Mouse (Mus musculus) erythroblast, embryonic 14.5 days (primary cell): Measurements from ENCODE around the gene Trp73.

Experiments
- GATA1 ChIP-seq: IDR thresholded peaks from 2 replicates; pipeline ENCODE4 v1.6.1; 2012; ENCODE audit warnings: low read length, inconsistent platforms, mixed read lengths
- TAL1 ChIP-seq: IDR thresholded peaks from 3 replicates; pipeline ENCODE4 v1.6.1; 2012; ENCODE audit warnings: low read length, inconsistent platforms, mixed read lengths

DNA sequence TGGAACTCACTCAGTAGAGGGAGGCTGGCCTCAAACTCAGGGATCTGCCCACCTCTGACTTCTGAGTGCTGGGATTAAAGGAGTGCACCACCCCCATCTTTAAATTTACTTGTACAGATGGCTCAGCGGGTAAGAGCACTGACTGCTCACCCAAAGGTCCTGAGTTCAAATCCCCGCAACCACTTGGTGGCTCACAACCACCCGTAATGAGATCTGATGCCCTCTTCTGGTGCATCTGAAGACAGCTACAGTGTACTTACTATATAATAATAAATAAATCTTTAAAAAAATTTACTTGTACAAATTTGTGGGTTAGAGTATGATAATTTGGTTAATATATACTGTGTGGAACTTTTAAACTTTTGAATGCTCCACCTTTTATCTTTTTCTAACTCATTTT lies 4.7 kb upstream of the Trp73 start:
- TF ChIP-seq GATA1 = no peak
- no peak for TF ChIP-seq TAL1
